Mouse (Mus musculus): ENCODE measurements at regions not wholly inside any gene's neighbourhood (a gene's known extent, or its start where the extent isn't known, plus 50 kb on each side); places are given as distances from the start of the nearest gene placed in this dataset.

DNA sequence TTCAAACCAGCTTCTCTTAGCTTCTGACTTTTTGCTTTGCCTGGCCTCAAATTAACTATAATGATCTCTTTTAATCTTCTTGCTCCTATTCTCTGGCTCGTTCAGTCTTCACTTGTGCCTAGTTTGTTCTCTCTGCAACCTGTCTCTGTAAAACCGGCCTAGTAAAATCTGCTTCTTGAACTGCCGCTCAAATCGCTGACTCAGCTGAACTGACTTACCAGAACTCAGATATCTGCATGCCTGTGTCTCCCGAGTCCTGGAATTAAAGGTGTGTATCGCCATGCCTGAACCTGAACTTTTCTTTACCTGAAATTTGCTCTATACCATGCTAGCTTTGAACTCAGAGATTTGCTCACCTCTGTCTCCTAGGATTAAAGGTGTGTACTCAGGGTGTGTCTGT, 212.2 kb downstream of the Glrx3 start:
- TF ChIP-seq CTCF (IDR thresholded peaks at IDR 0.05; ENCODE audit: extremely low read depth, insufficient read length, insufficient replicate concordance, low read depth, low read length) (no peak), POLR2A (IDR thresholded peaks at IDR 0.05; ENCODE audit: low read depth, low read length) (no peak)

Data from small intestine, adult 2 months (tissue).